26 mouse cellular contexts compared by ENCODE assay signal in the genomic region with DNA sequence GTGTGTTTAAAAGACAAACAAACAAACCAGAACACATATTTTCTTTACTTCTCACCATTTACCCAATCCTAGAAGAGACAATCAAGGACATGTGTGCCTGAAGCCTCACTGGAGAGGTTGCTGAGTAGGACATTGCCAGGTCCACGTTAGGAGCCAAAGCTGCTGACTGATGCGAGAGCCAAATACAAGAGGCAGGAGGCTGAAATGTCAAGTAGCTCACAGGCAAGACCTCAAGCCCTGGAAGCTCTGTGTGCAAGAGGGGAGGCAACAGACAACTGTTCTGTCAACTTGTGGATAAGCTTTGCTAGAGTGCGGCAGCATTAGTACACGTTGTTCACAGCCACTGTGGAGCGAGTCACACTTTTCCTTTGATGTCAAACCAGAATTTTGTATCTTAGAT.
DNase-seq lines count a peak whose midpoint lies in the region; ATAC-seq lines count a peak whose summit lies in the region.
"Had no signal": no experiment of that assay in that cellular context is flagged by ENCODE, and none has a peak within 500 bp of the region (broad histone marks: within the 10 kb centered on the region; RNA-seq: fewer than 3 reads in every experiment).

No protein-coding gene starts in this region.

- WGBS in midbrain, embryonic 13.5 days, result 89% methylated on average over 5 of the region's 5 CpGs

- H3K4me2 ChIP-seq in midbrain, embryonic 13.5 days (replicated peaks), result no peak overlapping the region
- H3K4me2 ChIP-seq: embryonic facial prominence, embryonic 13.5 days; forebrain, embryonic 12.5 days; heart, embryonic 15.5 days; hindbrain, embryonic 13.5 days; liver, embryonic 13.5 days; lung, embryonic 14.5 days; midbrain, embryonic 12.5 days had no signal

- peak; percentile 54 for DNase-seq in gastrocnemius, adult 18-20 months (ENCODE audit: low spot score)
- no peak for DNase-seq in gastrocnemius, postnatal 4 days (ENCODE audit: low spot score in 2 of 2)
- DNase-seq in lung, postnatal 10 days, result peak; percentile 34
- no peak for DNase-seq in lung, postnatal 14 days
- peak; percentile 70 for DNase-seq in heart, adult 8-10 months (ENCODE audit: low spot score)
- DNase-seq in heart, postnatal 4 days, result peak; percentile 36
- no peak for DNase-seq in right cerebral cortex, postnatal 10 days (ENCODE audit: low spot score in 2 of 2)
- DNase-seq: cerebellum, adult 18-20 months; cerebellum, postnatal 36 days; embryo, embryonic 11 days; kidney, adult 18-20 months; layer of hippocampus, adult 9-11 months; liver, embryonic 13.5 days; lung, embryonic 14.5 days; right cerebral cortex, postnatal 25 days; thymus, postnatal 14 days had no signal

- H3K36me3 ChIP-seq in midbrain, embryonic 13.5 days, result no peaks in the 10 kb centered on the region
- H3K36me3 ChIP-seq: embryonic facial prominence, embryonic 13.5 days; forebrain, embryonic 12.5 days; heart, embryonic 15.5 days; hindbrain, embryonic 13.5 days; liver, embryonic 13.5 days; midbrain, embryonic 12.5 days had no signal

- no peak for ATAC-seq in midbrain, embryonic 13.5 days
- ATAC-seq: CD4-positive, CD25-positive, alpha-beta regulatory T cell, adult 4 months had no signal

- no peak overlapping the region for H3K27ac ChIP-seq in midbrain, embryonic 13.5 days
- H3K27ac ChIP-seq: embryonic facial prominence, embryonic 13.5 days; forebrain, embryonic 12.5 days; heart, embryonic 15.5 days; hindbrain, embryonic 13.5 days; kidney, postnatal 0 days; left cerebral cortex, adult 2 months; liver, embryonic 13.5 days; midbrain, embryonic 12.5 days had no signal

- H3K4me3 ChIP-seq in midbrain, embryonic 13.5 days (replicated peaks), result no peak overlapping the region
- H3K4me3 ChIP-seq: embryonic facial prominence, embryonic 13.5 days; erythroblast, embryonic 14.5 days; forebrain, embryonic 12.5 days; heart, embryonic 15.5 days; hindbrain, embryonic 13.5 days; left cerebral cortex, adult 2 months; liver, embryonic 13.5 days; midbrain, embryonic 12.5 days had no signal

- H3K4me1 ChIP-seq in midbrain, embryonic 13.5 days (replicated peaks), result no peaks in the 10 kb centered on the region
- H3K4me1 ChIP-seq: embryonic facial prominence, embryonic 13.5 days; heart, embryonic 15.5 days; hindbrain, embryonic 13.5 days; liver, embryonic 13.5 days; midbrain, embryonic 12.5 days had no signal

- no peaks in the 10 kb centered on the region for H3K9me3 ChIP-seq in midbrain, embryonic 13.5 days
- H3K9me3 ChIP-seq: embryonic facial prominence, embryonic 13.5 days; forebrain, embryonic 12.5 days; heart, embryonic 15.5 days; hindbrain, embryonic 13.5 days; liver, embryonic 13.5 days; midbrain, embryonic 12.5 days had no signal

- no peak overlapping the region for H3K9ac ChIP-seq in midbrain, embryonic 13.5 days (replicated peaks)
- H3K9ac ChIP-seq: embryonic facial prominence, embryonic 13.5 days; forebrain, embryonic 12.5 days; heart, embryonic 15.5 days; hindbrain, embryonic 13.5 days; liver, embryonic 13.5 days; lung, embryonic 14.5 days; midbrain, embryonic 12.5 days had no signal

- H3K27me3 ChIP-seq in midbrain, embryonic 13.5 days, result peaks cover 5% of the 10 kb centered on the region; the same call in 1 of the 2 replicates
- H3K27me3 ChIP-seq: embryonic facial prominence, embryonic 13.5 days; heart, embryonic 15.5 days; hindbrain, embryonic 13.5 days; liver, embryonic 13.5 days; midbrain, embryonic 12.5 days had no signal

Comparison
In these comparisons a context has a peak if more than half of its experiments do, and no peak if none do; other contexts are left out.
1. DNase-seq: peak in gastrocnemius, adult 18-20 months (single experiment), lung, postnatal 10 days (single experiment), heart, adult 8-10 months (single experiment) and heart, postnatal 4 days (single experiment); none in gastrocnemius, postnatal 4 days (0 of 2), lung, postnatal 14 days (single experiment) and right cerebral cortex, postnatal 10 days (0 of 2).